Mouse (Mus musculus) retina, adult 2 months (tissue): ENCODE results near the gene Pbx1.
A peak's percentile ranks its signal among the peaks of the same experiment; 100 is the strongest.
"Not testable (repeated sequence)": the region's sequence is repeated elsewhere in the genome, so short reads cannot be mapped to it uniquely, and the experiment has no call there.

Experiments
- DNase-seq: peaks from one replicate; pipeline ENCODE4 v3.0.0-alpha.2; 2012; ENCODE audit warnings: low read depth, low spot score

Gene Pbx1

DNA sequence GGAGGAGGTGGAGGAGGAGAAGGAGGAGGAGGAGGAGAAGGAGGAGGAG, at the start of gene Pbx1:
Pbx1 (minus strand) TSS at position 39 of the 49 bp plus-strand sequence.
- not testable (repeated sequence) for DNase-seq

DNA sequence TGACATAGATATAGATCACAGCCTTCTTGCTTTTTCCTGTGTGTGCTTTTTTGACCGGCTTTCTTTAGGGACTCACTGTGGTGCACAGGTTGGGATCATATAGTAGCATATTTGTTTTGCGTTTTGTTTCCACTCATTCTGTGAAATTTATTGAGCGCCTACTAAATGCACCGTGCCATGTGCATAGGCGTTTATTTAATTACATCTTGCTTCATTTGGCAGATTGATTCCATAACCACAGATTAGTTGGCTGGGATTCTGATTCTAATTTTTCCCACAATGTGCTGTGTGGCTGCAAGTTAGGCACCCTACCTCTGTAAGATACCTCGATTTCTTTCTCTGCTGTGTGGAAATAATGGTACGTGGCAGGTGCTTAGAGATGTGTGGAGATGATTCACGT, 47.6 kb upstream of the Pbx1 start:
- DNase-seq, result no peak

GRCm38 (mm10) chr1:168478829-168479228, 46.8 kb upstream of the Pbx1 start:
- no peak for DNase-seq

DNA sequence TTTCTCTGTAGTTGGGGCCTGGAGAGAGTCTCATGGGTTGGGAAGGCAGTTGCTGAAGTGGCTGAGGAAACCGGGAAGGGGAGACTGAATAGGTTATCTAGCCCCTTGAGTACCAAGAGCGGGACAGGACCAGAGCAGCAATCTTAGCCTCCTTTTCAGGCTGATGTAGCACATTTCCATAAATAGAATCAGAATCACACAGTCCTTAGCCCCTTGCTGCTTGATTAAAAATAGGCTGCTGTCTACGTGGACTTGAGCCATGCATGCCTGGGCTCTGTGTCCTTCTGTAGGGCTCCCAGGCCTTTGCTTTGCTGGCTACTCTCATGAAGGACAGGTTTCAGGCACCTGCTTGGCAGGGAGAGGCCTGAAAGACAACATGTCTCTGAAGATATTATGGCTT, 44.8 kb upstream of the Pbx1 start:
- no peak for DNase-seq

DNA sequence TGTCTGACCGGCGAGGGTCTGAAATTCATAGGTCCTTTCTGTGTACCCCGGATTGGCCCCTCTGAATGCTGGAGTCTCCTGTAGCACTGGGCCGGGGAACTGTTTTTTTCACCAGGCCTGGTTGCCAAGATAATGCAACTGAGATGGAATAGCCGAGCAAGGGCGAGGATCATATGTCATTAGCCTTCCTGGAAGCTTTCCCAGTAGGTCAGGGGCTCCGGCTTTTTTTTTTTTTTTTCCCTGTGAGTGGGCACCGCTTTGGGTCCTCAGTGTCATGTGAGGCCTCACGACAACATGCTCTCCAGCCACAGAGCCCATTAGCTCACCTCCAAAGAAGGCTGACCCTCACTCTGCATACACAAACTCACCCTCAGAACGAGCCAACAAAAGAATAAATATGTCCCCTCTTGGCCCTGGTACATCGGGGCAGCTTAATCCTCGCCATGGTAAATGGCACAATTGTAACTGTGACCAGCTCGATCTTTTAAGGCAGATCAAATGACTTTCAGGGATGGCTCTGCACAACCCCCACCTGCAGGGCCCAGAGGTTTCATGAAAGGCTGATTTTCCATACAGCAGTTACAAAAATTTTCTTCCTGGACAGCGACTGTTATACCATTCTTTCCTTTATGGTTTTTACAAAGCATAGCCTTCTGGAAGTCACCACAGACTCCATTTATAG, 44.3 kb upstream of the Pbx1 start:
- no peak for DNase-seq

DNA sequence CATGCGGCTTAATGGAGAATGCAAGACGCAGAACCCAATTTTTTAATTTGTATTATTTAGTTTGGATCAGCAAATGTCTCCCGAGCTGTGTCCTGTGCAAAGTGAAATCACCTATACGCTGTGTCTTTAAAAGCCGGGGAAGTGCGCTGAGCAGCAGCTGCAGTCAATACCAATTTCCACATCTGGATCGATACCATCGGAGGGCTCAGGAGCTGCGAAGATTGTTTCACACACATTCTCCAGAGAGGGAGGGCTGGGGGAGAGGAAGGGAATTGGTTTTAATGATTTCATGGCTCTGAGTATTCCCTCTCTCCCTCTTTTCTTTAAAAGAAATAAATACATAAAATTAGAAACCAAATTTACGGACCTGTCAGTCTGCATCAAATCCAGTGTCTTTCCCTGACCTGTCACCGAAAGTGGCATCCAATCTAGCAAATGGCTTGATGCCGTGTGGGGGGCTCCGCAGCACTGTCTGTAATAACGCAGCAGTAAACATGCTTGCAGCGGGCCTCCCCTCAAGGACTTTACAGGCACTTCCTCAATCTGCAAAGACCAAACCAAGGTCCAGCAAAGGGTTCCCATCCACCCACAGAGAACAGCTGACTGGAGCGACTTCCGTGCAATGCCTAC, 43.6 kb upstream of the Pbx1 start:
- DNase-seq, result no peak

DNA sequence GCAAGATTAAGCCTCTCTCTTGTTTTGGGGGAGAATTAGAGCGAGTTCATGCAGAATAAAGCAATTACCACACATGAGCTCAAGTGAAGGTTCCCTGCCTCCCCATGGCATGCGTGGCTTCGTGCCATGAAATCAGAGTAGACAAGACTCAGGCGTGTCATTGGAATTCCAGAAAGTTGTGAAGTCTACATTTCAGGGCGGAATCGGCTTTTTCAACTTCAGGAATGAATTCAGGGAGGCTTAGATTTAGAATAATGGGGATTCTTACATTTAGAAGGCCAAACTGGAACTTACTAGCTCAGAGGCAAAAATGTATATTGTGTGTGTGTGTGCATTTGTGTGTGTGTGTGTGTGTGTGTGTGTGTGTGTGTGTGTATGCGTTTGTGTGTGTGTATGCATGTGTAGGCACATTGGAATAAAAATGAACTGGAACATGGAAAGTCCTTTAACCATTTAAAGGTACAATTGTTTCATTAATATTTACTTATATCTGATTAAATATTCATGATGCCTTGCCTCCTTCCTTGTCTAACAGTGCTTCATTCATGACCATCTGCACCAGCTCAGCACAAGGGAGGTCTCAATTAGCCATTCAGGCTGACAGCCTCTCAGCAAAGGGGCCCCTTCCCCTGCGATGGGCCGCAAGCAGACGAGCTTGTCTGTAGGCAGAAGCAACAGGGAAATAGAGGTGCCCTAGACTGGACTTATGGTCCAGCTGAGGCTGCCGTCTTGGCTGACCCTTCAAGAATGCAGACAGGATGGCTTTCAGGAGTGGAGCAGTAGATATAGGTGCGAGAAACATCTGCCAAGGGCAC, 41.4 kb upstream of the Pbx1 start:
- DNase-seq, result no peak

- no peak for DNase-seq
Measured at GRCm38 (mm10) chr1:168472545-168473254, 40.6 kb upstream of the Pbx1 start.

DNA sequence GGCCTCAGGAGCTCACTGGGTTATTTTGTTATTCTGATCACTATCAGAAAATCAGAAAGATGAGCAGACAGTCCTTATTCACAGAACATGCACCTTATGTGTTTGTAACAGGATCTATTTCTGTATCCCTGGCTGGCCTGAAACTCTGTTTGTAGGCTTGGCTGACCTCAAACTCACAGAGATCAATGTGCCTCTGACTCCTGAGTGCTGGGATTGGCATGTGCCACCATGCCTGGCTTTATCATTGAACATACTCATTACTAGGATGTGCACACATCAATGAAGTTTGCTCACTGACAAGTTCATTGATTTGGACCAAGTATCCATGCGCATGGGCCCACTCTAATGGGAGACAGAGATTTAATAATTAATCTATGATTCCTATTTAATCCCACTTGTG, 27.4 kb upstream of the Pbx1 start:
- no peak for DNase-seq

- DNase-seq, result no peak
Measured at GRCm38 (mm10) chr1:168457191-168457747, 25.2 kb upstream of the Pbx1 start.

- no peak for DNase-seq
Measured at GRCm38 (mm10) chr1:168455178-168455577, 23.1 kb upstream of the Pbx1 start.

GRCm38 (mm10) chr1:168433671-168434070, 1.6 kb upstream of the Pbx1 start:
- DNase-seq, result no peak

DNA sequence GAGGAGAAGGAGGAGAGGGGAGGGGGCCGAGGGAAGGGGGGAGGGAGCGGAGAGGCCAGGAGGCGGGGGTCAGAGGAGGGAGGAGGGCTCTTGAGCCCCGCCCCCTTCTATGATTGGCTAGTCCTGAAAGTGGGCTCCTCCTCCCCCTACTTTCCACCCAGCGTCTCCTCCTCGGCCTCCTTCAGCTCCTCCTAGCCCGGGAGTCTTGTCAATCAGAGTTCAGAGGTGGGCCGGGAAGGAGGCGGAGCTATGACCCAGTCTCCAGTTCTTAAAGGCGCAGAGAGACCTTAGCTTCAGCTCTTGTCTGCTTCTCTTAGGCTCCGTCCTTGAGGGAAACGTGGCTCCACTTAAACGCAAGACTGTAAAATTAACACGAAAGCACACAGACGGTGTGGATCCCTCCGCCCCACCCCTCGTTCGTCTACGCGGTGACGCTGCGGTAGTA, 233 bp upstream of the Pbx1 start:
- DNase-seq, result peak; percentile 93

- no peak for DNase-seq
Measured at GRCm38 (mm10) chr1:168431711-168432231, 299 bp downstream of the Pbx1 start.

- no peak for DNase-seq
Measured at GRCm38 (mm10) chr1:168430868-168431710, 981 bp downstream of the Pbx1 start.

DNA sequence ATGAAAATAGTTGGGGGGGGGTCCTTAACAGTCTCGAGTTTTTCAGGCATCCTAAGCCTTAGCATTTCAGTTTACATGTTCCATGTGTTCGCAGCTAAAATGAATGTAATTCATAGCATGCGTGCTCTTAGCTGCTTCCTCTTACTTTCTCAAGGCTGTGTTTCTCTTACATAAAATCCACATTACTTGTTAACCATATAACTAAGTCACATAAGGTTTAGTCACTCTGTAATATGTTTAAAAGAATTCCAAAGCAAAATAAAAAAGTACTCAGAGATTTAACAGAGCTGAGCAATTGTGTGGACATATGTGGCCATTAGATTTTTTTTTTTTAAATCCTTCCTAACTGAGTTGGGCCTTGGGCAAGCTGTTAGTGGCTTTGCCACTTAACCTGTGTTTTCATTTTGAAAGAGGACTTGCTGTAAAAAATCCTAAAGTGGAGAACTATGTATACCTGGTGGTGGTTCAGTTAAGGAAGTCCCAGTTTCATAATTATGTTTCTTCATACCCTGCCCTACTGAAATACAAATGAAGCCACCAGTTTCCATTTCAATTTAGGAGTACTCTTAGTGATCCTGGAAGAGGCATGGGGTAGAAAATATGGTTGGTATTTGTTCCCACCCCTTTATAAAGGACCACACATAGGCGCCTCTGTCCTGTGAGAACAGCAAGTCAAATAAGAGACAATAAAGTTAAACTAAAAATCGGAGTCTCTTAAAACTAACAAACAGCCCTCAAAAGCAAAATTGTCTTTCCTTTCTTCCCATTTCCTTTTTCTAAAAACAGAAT, 2.0 kb downstream of the Pbx1 start:
- no peak for DNase-seq

- no peak for DNase-seq
Measured at GRCm38 (mm10) chr1:168429406-168429805, 2.7 kb downstream of the Pbx1 start.

DNA sequence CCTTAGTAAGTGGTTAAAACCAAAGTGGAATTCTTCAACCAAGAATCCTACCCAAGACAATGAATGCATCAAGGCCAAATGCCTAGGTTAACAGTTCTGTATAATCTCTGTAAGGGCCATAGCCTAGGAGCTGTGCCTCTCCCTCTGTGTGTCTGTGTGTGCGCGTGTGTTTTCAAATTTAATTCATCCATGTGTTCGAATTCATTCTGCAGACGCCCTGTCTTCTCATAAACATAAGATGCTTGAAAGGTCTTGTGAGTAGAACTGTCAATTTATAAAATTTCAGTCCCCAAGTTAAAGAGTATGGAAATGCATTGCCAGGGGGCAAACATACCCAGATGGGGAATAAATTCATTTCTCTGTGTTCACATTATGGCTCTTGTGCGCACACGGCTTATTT, 3.8 kb downstream of the Pbx1 start:
- no peak for DNase-seq

- no peak for DNase-seq
Measured at GRCm38 (mm10) chr1:168427596-168427995, 4.5 kb downstream of the Pbx1 start.

- DNase-seq, result no peak
Measured at GRCm38 (mm10) chr1:168426900-168427299, 5.2 kb downstream of the Pbx1 start.
